Mouse (Mus musculus): ENCODE measurements at regions not wholly inside any gene's neighbourhood (a gene's known extent, or its start where the extent isn't known, plus 50 kb on each side); places are given as distances from the start of the nearest gene placed in this dataset.

GRCm38 (mm10) chr10:92336138-92336537 is 386.1 kb downstream of the Nedd1 start:
- no peak for DNase-seq (ENCODE audit: low spot score in 2 of 2)

- DNase-seq (ENCODE audit: low spot score in 2 of 2) = no peak
Observed at GRCm38 (mm10) chr10:92335141-92335540, 387.1 kb downstream of the Nedd1 start.

GRCm38 (mm10) chr10:92333869-92334268 is 388.4 kb downstream of the Nedd1 start:
- DNase-seq (ENCODE audit: low spot score in 2 of 2) = no peak

- peak; percentile 21 to 25 for DNase-seq (ENCODE audit: low spot score in 2 of 2)
Observed at GRCm38 (mm10) chr10:92333042-92333774, 389.0 kb downstream of the Nedd1 start.

- DNase-seq (ENCODE audit: low spot score in 2 of 2) = no peak
Observed at GRCm38 (mm10) chr10:92330150-92330549, 392.1 kb downstream of the Nedd1 start.

- DNase-seq (ENCODE audit: low spot score in 2 of 2) = no peak
Observed at GRCm38 (mm10) chr10:92329661-92330060, 392.6 kb downstream of the Nedd1 start.

GRCm38 (mm10) chr10:92325284-92325989 is 396.8 kb downstream of the Nedd1 start:
- no peak for DNase-seq (ENCODE audit: low spot score in 2 of 2)

- DNase-seq (ENCODE audit: low spot score in 2 of 2) = no peak
Observed at GRCm38 (mm10) chr10:92314606-92315005, 407.6 kb downstream of the Nedd1 start.

GRCm38 (mm10) chr10:92312278-92312677 is 409.9 kb downstream of the Nedd1 start:
- DNase-seq (ENCODE audit: low spot score in 2 of 2) = no peak

GRCm38 (mm10) chr10:92308643-92309042 is 413.6 kb downstream of the Nedd1 start:
- DNase-seq (ENCODE audit: low spot score in 2 of 2) = no peak

GRCm38 (mm10) chr10:92307861-92308260 is 414.4 kb downstream of the Nedd1 start:
- no peak for DNase-seq (ENCODE audit: low spot score in 2 of 2)

- DNase-seq (ENCODE audit: low spot score in 2 of 2) = no peak
Observed at GRCm38 (mm10) chr10:92298693-92299092, 423.5 kb downstream of the Nedd1 start.

- no peak for DNase-seq (ENCODE audit: low spot score in 2 of 2)
Observed at GRCm38 (mm10) chr10:92296837-92297236, 425.4 kb downstream of the Nedd1 start.

- no peak for DNase-seq (ENCODE audit: low spot score in 2 of 2)
Observed at GRCm38 (mm10) chr10:92296303-92296702, 425.9 kb downstream of the Nedd1 start.

GRCm38 (mm10) chr10:92293261-92293660 is 429.0 kb downstream of the Nedd1 start:
- DNase-seq (ENCODE audit: low spot score in 2 of 2) = no peak

GRCm38 (mm10) chr10:92289230-92289629 is 433.0 kb downstream of the Nedd1 start:
- DNase-seq (ENCODE audit: low spot score in 2 of 2) = no peak

GRCm38 (mm10) chr10:92284231-92284630 is 438.0 kb downstream of the Nedd1 start:
- no peak for DNase-seq (ENCODE audit: low spot score in 2 of 2)

- no peak for DNase-seq (ENCODE audit: low spot score in 2 of 2)
Observed at GRCm38 (mm10) chr10:92277981-92278380, 444.2 kb downstream of the Nedd1 start.

GRCm38 (mm10) chr10:92257815-92258214 is 464.4 kb downstream of the Nedd1 start:
- DNase-seq (ENCODE audit: low spot score in 2 of 2) = no peak

- peak; percentile 25 to 34 for DNase-seq (ENCODE audit: low spot score in 2 of 2)
Observed at GRCm38 (mm10) chr10:92248648-92249047, 473.6 kb downstream of the Nedd1 start.

- no peak for DNase-seq (ENCODE audit: low spot score in 2 of 2)
Observed at GRCm38 (mm10) chr10:92247449-92247805, 474.8 kb downstream of the Nedd1 start.

GRCm38 (mm10) chr10:92246785-92247448 is 475.3 kb downstream of the Nedd1 start:
- peak; percentile 24 to 25 for DNase-seq (ENCODE audit: low spot score in 2 of 2)
